Comparison of ENCODE assay signal across 17 mouse cellular contexts in genomic region chr10:14082275-14082674, GRCm38 (mm10).
DNase-seq lines count a peak whose midpoint lies in the region; ATAC-seq and TF ChIP-seq lines count a peak whose summit lies in the region.
"Had no signal": no experiment of that assay in that cellular context is flagged by ENCODE, and none has a peak within 500 bp of the region (broad histone marks: within the 10 kb centered on the region; RNA-seq: fewer than 3 reads in every experiment).

No protein-coding gene starts in this region.

- TF ChIP-seq CTCF in cerebellum, adult 2 months (IDR thresholded peaks at IDR 0.05; ENCODE audit: borderline replicate concordance, insufficient read depth, low read depth, low read length): peak; percentile 36; the same call in 1 of the 2 replicates
- no peak for TF ChIP-seq CTCF in midbrain, postnatal 0 days (IDR thresholded peaks at IDR 0.05)

- H3K4me2 ChIP-seq in midbrain, embryonic 12.5 days (replicated peaks): no peak overlapping the region
- no peak overlapping the region for H3K4me2 ChIP-seq in forebrain, embryonic 13.5 days
- H3K4me2 ChIP-seq in midbrain, postnatal 0 days (ENCODE audit: low read depth, low read length, poor library complexity, severe bottlenecking): no peak overlapping the region
- no peak overlapping the region for H3K4me2 ChIP-seq in liver, embryonic 11.5 days
- H3K4me2 ChIP-seq: embryonic facial prominence, embryonic 12.5 days; neural tube, embryonic 13.5 days had no signal

- no peak overlapping the region for H3K4me3 ChIP-seq in midbrain, embryonic 12.5 days
- H3K4me3 ChIP-seq in midbrain, embryonic 10.5 days: no peak overlapping the region
- no peak overlapping the region for H3K4me3 ChIP-seq in cerebellum, adult 2 months (replicated peaks; ENCODE audit: insufficient read depth, low read depth, low read length)
- H3K4me3 ChIP-seq in forebrain, embryonic 13.5 days: no peak overlapping the region
- H3K4me3 ChIP-seq in midbrain, postnatal 0 days (ENCODE audit: low read depth, low read length): no peak overlapping the region
- H3K4me3 ChIP-seq in liver, embryonic 11.5 days (ENCODE audit: low read depth, low read length): no peak overlapping the region
- H3K4me3 ChIP-seq: embryonic facial prominence, embryonic 12.5 days; heart, adult 2 months; neural tube, embryonic 13.5 days had no signal

- DNase-seq in midbrain, embryonic 10.5 days (ENCODE audit: low spot score): no peak
- DNase-seq in cerebellum, adult 2 months: peak; percentile 84 to 92
- DNase-seq in midbrain, postnatal 0 days (ENCODE audit: low spot score): peak; percentile 67
- no peak for DNase-seq in liver, embryonic 11.5 days (ENCODE audit: low spot score)
- DNase-seq in heart, postnatal 10 days: no peak
- DNase-seq: adrenal gland, postnatal 25 days; heart, adult 2 months; kidney, postnatal 14 days; layer of hippocampus, adult 9-11 months; lung, postnatal 10 days had no signal

- H3K9me3 ChIP-seq in midbrain, embryonic 12.5 days: no peaks in the 10 kb centered on the region
- H3K9me3 ChIP-seq in midbrain, embryonic 10.5 days (replicated peaks): no peaks in the 10 kb centered on the region
- H3K9me3 ChIP-seq in forebrain, embryonic 13.5 days (replicated peaks): no peaks in the 10 kb centered on the region
- H3K9me3 ChIP-seq in midbrain, postnatal 0 days (ENCODE audit: low read length): no peaks in the 10 kb centered on the region
- H3K9me3 ChIP-seq in liver, embryonic 11.5 days (ENCODE audit: control insufficient read depth, low read length): no peaks in the 10 kb centered on the region
- H3K9me3 ChIP-seq: embryonic facial prominence, embryonic 12.5 days; neural tube, embryonic 13.5 days had no signal

- intact Hi-C loops in heart, postnatal 10 days (cut with DNase I): no loop called here

- H3K27me3 ChIP-seq in midbrain, embryonic 12.5 days: no peaks in the 10 kb centered on the region
- no peaks in the 10 kb centered on the region for H3K27me3 ChIP-seq in midbrain, embryonic 10.5 days (ENCODE audit: low read depth, poor library complexity, severe bottlenecking)
- H3K27me3 ChIP-seq in cerebellum, adult 2 months (ENCODE audit: control insufficient read depth, insufficient read depth, low read length): no peaks in the 10 kb centered on the region
- H3K27me3 ChIP-seq in forebrain, embryonic 13.5 days: no peaks in the 10 kb centered on the region
- no peaks in the 10 kb centered on the region for H3K27me3 ChIP-seq in midbrain, postnatal 0 days (ENCODE audit: insufficient read depth, low read length)
- no peaks in the 10 kb centered on the region for H3K27me3 ChIP-seq in liver, embryonic 11.5 days (replicated peaks; ENCODE audit: control insufficient read depth, insufficient read depth, low read length)
- H3K27me3 ChIP-seq: embryonic facial prominence, embryonic 12.5 days; neural tube, embryonic 13.5 days had no signal

- peak; percentile 41; the same call in 1 of the 2 replicates for ATAC-seq in midbrain, embryonic 12.5 days (ENCODE audit: low FRiP score, low read depth)
- ATAC-seq in forebrain, embryonic 13.5 days: peak; percentile 80
- ATAC-seq in midbrain, postnatal 0 days (ENCODE audit: low FRiP score): no peak
- no peak for ATAC-seq in liver, embryonic 11.5 days (replicated peaks; ENCODE audit: low FRiP score)
- ATAC-seq: intestine, postnatal 0 days had no signal

- no peaks in the 10 kb centered on the region for H3K36me3 ChIP-seq in midbrain, embryonic 12.5 days
- H3K36me3 ChIP-seq in midbrain, embryonic 10.5 days: no peaks in the 10 kb centered on the region
- no peaks in the 10 kb centered on the region for H3K36me3 ChIP-seq in forebrain, embryonic 13.5 days (ENCODE audit: poor library complexity, severe bottlenecking)
- H3K36me3 ChIP-seq in midbrain, postnatal 0 days (ENCODE audit: insufficient read depth, low read length): no peaks in the 10 kb centered on the region
- no peaks in the 10 kb centered on the region for H3K36me3 ChIP-seq in liver, embryonic 11.5 days (ENCODE audit: control insufficient read depth, insufficient read depth, low read length)
- H3K36me3 ChIP-seq: embryonic facial prominence, embryonic 12.5 days; neural tube, embryonic 13.5 days had no signal

- WGBS in midbrain, embryonic 12.5 days: 67% methylated on average over 3 of the region's 3 CpGs
- WGBS in midbrain, embryonic 10.5 days: 72% methylated on average over 3 of the region's 3 CpGs
- WGBS in cerebellum, adult 2 months: 7% methylated on average over 3 of the region's 3 CpGs
- WGBS in forebrain, embryonic 13.5 days: 61% methylated on average over 3 of the region's 3 CpGs
- 63% methylated on average over 3 of the region's 3 CpGs for WGBS in midbrain, postnatal 0 days
- WGBS in liver, embryonic 11.5 days: 61% methylated on average over 3 of the region's 3 CpGs

- no peak for TF ChIP-seq POLR2A in cerebellum, adult 2 months (IDR thresholded peaks at IDR 0.05; ENCODE audit: borderline replicate concordance, insufficient read depth, low read length)

- no peak overlapping the region for H3K27ac ChIP-seq in midbrain, embryonic 12.5 days (replicated peaks)
- H3K27ac ChIP-seq in midbrain, embryonic 10.5 days (replicated peaks): no peak overlapping the region
- H3K27ac ChIP-seq in cerebellum, adult 2 months (ENCODE audit: insufficient read depth, low read length): no peak overlapping the region
- peak overlapping the region; percentile 54; the same call in 1 of the 2 replicates for H3K27ac ChIP-seq in forebrain, embryonic 13.5 days
- H3K27ac ChIP-seq in midbrain, postnatal 0 days (ENCODE audit: low read depth, low read length): no peak overlapping the region
- H3K27ac ChIP-seq in liver, embryonic 11.5 days (ENCODE audit: low read depth, low read length): no peak overlapping the region
- H3K27ac ChIP-seq: embryonic facial prominence, embryonic 12.5 days; heart, adult 2 months; liver, embryonic 14.5 days; neural tube, embryonic 13.5 days; stomach, postnatal 0 days had no signal

- no peak overlapping the region for H3K9ac ChIP-seq in midbrain, embryonic 12.5 days (replicated peaks)
- no peak overlapping the region for H3K9ac ChIP-seq in forebrain, embryonic 13.5 days
- no peak overlapping the region for H3K9ac ChIP-seq in midbrain, postnatal 0 days (replicated peaks; ENCODE audit: low read length, poor library complexity, severe bottlenecking)
- H3K9ac ChIP-seq in liver, embryonic 11.5 days (ENCODE audit: low read depth, low read length): no peak overlapping the region
- H3K9ac ChIP-seq: embryonic facial prominence, embryonic 12.5 days; liver, embryonic 14.5 days; neural tube, embryonic 13.5 days had no signal

- peaks cover 6% of the 10 kb centered on the region; the same call in 1 of the 2 replicates for H3K4me1 ChIP-seq in midbrain, embryonic 12.5 days
- no peaks in the 10 kb centered on the region for H3K4me1 ChIP-seq in midbrain, embryonic 10.5 days
- peaks cover 28% of the 10 kb centered on the region for H3K4me1 ChIP-seq in cerebellum, adult 2 months (ENCODE audit: control insufficient read depth, insufficient read depth, low read length)
- H3K4me1 ChIP-seq in forebrain, embryonic 13.5 days: peaks cover 13% of the 10 kb centered on the region; the same call in 1 of the 2 replicates
- no peaks in the 10 kb centered on the region for H3K4me1 ChIP-seq in midbrain, postnatal 0 days (ENCODE audit: insufficient read depth, low read length)
- H3K4me1 ChIP-seq in liver, embryonic 11.5 days (replicated peaks; ENCODE audit: control insufficient read depth, insufficient read depth, low read length): no peaks in the 10 kb centered on the region
- H3K4me1 ChIP-seq: embryonic facial prominence, embryonic 12.5 days had no signal

Comparison
In these comparisons a context has a peak if more than half of its experiments do, and no peak if none do; other contexts are left out.
1. ATAC-seq: peak in midbrain, embryonic 12.5 days (single experiment) and forebrain, embryonic 13.5 days (single experiment); none in midbrain, postnatal 0 days (single experiment) and liver, embryonic 11.5 days (single experiment).
2. DNase-seq: peak in cerebellum, adult 2 months (2 of 2) and midbrain, postnatal 0 days (single experiment); none in midbrain, embryonic 10.5 days (single experiment), liver, embryonic 11.5 days (single experiment) and heart, postnatal 10 days (0 of 2).